Mouse (Mus musculus) left cerebral cortex, adult 18-20 months (tissue): Measurements from ENCODE around the gene Rnf11. TPM values are rescaled to one million over a fixed set of nuclear protein-coding genes. Genes with fewer than 3 reads are reported as not detected.

ENCODE experiments used
- DNase-seq, 2 experiments: peaks; one replicate each; pipeline ENCODE4 v3.0.0; 2021 to 2022; ENCODE audit warnings: low spot score in 2 of 2, mixed read lengths in 1 of 2
- long read RNA-seq, 2 experiments: library from polyadenylated mRNA; stranded (forward); transcript quantifications; one replicate each; pipeline ENCODE4 v2.0.0; 2021
- total RNA-seq, 2 experiments: library from RNA; stranded (reverse); gene quantifications; 2 replicates each; pipeline ENCODE4 v1.2.3; 2021

Gene Rnf11
- 100 to 1,000 TPM; 222 to 227 TPM for total RNA-seq
- long read RNA-seq, experiment 1, full-length matches to known transcripts = 433 of 464 reads
- long read RNA-seq, experiment 1, partial matches to known transcripts = 0 of 464 reads
- long read RNA-seq, experiment 1, other reads (novel, unspliced or antisense) = 31 of 464 reads
- long read RNA-seq, experiment 2, full-length matches to known transcripts = 292 of 313 reads
- long read RNA-seq, experiment 2, partial matches to known transcripts = 1 of 313 reads
- long read RNA-seq, experiment 2, other reads (novel, unspliced or antisense) = 20 of 313 reads

GRCm38 (mm10) chr4:109484621-109485020, at the start of gene Rnf11:
Gene Rnf11, minus strand, starts transcription at chr4:109484728.
- DNase-seq = no peak

GRCm38 (mm10) chr4:109531111-109531510, 46.6 kb upstream of the Rnf11 start, which contains the start of gene 4930522H14Rik:
Gene 4930522H14Rik, minus strand, starts transcription at chr4:109531297.
- DNase-seq = no peak

GRCm38 (mm10) chr4:109530245-109530816, 45.8 kb upstream of the Rnf11 start:
- no peak for DNase-seq

GRCm38 (mm10) chr4:109504885-109505284, 20.4 kb upstream of the Rnf11 start:
- DNase-seq = peak; percentile 44 to 45

GRCm38 (mm10) chr4:109498476-109498875, 13.9 kb upstream of the Rnf11 start:
- no peak for DNase-seq

GRCm38 (mm10) chr4:109493581-109493980, 9.1 kb upstream of the Rnf11 start:
- no peak for DNase-seq

GRCm38 (mm10) chr4:109488812-109489211, 4.3 kb upstream of the Rnf11 start:
- no peak for DNase-seq

GRCm38 (mm10) chr4:109482701-109483100, 1.8 kb downstream of the Rnf11 start:
- no peak for DNase-seq

- no peak for DNase-seq
Observed at GRCm38 (mm10) chr4:109481424-109481823, 3.1 kb downstream of the Rnf11 start.

GRCm38 (mm10) chr4:109477454-109477853, 7.1 kb downstream of the Rnf11 start:
- DNase-seq = no peak

GRCm38 (mm10) chr4:109476554-109477014, 7.9 kb downstream of the Rnf11 start:
- peak; percentile 88 to 92 for DNase-seq

GRCm38 (mm10) chr4:109475577-109476553, 8.7 kb downstream of the Rnf11 start:
- DNase-seq = peak; percentile 46 to 48

GRCm38 (mm10) chr4:109475078-109475477, 9.4 kb downstream of the Rnf11 start:
- no peak for DNase-seq

- DNase-seq = no peak
Observed at GRCm38 (mm10) chr4:109472566-109472965, 12.0 kb downstream of the Rnf11 start.

GRCm38 (mm10) chr4:109471606-109472005, 12.9 kb downstream of the Rnf11 start:
- no peak for DNase-seq

GRCm38 (mm10) chr4:109467687-109468086, 16.8 kb downstream of the Rnf11 start:
- no peak for DNase-seq

GRCm38 (mm10) chr4:109463892-109464291, 20.6 kb downstream of the Rnf11 start:
- no peak for DNase-seq

GRCm38 (mm10) chr4:109460421-109461179, 23.9 kb downstream of the Rnf11 start:
- DNase-seq = no peak

- no peak for DNase-seq
Observed at GRCm38 (mm10) chr4:109456821-109457220, 27.7 kb downstream of the Rnf11 start.

- no peak for DNase-seq
Observed at GRCm38 (mm10) chr4:109448531-109448930, 36.0 kb downstream of the Rnf11 start.

GRCm38 (mm10) chr4:109445956-109446355, 38.6 kb downstream of the Rnf11 start:
- no peak for DNase-seq
